In the genomic region with DNA sequence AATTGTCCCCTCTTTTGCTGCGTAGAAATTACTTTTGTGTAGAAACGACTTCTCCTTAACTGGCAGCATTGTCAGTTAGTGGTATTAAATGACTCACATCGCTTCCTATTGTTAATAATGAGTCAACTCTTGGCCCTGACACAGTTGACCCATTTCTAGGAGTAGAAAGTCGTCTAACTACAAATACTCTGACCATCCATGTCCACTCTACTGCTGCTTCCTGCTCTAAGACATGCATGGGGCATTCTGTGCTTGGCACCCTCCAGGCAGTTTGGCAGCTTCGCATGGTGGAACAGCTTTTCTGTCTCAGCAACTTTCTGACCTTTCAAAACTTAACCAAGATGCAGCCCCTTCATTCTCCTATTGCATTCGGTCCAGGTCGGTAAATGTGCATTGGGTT, we compare ENCODE assay signal across 18 mouse cellular contexts.
A peak's percentile ranks its signal among the peaks of the same experiment; 100 is the strongest.
DNase-seq lines count a peak whose midpoint lies in the region; ATAC-seq lines count a peak whose summit lies in the region.
"Had no signal": no experiment of that assay in that cellular context is flagged by ENCODE, and none has a peak within 500 bp of the region (broad histone marks: within the 10 kb centered on the region; RNA-seq: fewer than 3 reads in every experiment).

No protein-coding gene starts in this region.

- H3K9me3 ChIP-seq in forebrain, embryonic 16.5 days (ENCODE audit: control insufficient read depth, low read length): no peaks in the 10 kb centered on the region
- H3K9me3 ChIP-seq: embryonic facial prominence, embryonic 10.5 days; forebrain, embryonic 15.5 days; hindbrain, embryonic 12.5 days; midbrain, embryonic 10.5 days; neural tube, embryonic 15.5 days; stomach, embryonic 15.5 days had no signal

- 78% methylated on average over 7 of the region's 7 CpGs for WGBS in forebrain, embryonic 16.5 days

- H3K27me3 ChIP-seq in forebrain, embryonic 16.5 days (replicated peaks; ENCODE audit: control insufficient read depth, insufficient read depth, low read length): no peaks in the 10 kb centered on the region
- H3K27me3 ChIP-seq: forebrain, embryonic 15.5 days; hindbrain, embryonic 12.5 days; neural tube, embryonic 15.5 days; stomach, embryonic 15.5 days had no signal

- H3K4me2 ChIP-seq in forebrain, embryonic 16.5 days (ENCODE audit: low read length): no peak overlapping the region
- H3K4me2 ChIP-seq: forebrain, embryonic 15.5 days; hindbrain, embryonic 12.5 days; neural tube, embryonic 15.5 days; stomach, embryonic 15.5 days had no signal

- no peak overlapping the region for H3K9ac ChIP-seq in forebrain, embryonic 16.5 days (replicated peaks; ENCODE audit: low read depth, low read length)
- H3K9ac ChIP-seq: forebrain, embryonic 15.5 days; hindbrain, embryonic 12.5 days; neural tube, embryonic 15.5 days; stomach, embryonic 15.5 days had no signal

- no peak overlapping the region for H3K4me3 ChIP-seq in forebrain, embryonic 16.5 days (replicated peaks; ENCODE audit: low read length)
- H3K4me3 ChIP-seq: embryonic facial prominence, embryonic 10.5 days; forebrain, embryonic 15.5 days; hindbrain, embryonic 12.5 days; midbrain, embryonic 10.5 days; neural tube, embryonic 15.5 days; stomach, embryonic 15.5 days had no signal

- H3K36me3 ChIP-seq in forebrain, embryonic 16.5 days (ENCODE audit: control insufficient read depth, insufficient read depth): no peaks in the 10 kb centered on the region
- H3K36me3 ChIP-seq: embryonic facial prominence, embryonic 10.5 days; forebrain, embryonic 15.5 days; hindbrain, embryonic 12.5 days; midbrain, embryonic 10.5 days; neural tube, embryonic 15.5 days; stomach, embryonic 15.5 days had no signal

- peak; percentile 11 for DNase-seq in adrenal gland, adult 2 months
- DNase-seq in adrenal gland, postnatal 14 days: no peak
- peak; percentile 16 for DNase-seq in gastrocnemius, adult 18-20 months (ENCODE audit: low spot score)
- no peak for DNase-seq in gastrocnemius, postnatal 4 days (ENCODE audit: low spot score in 2 of 2)
- peak; percentile 70 for DNase-seq in kidney, adult 9 months
- no peak for DNase-seq in kidney, postnatal 4 days
- DNase-seq: gastrocnemius, postnatal 36 days; thymus, postnatal 25 days had no signal

- no peak for ATAC-seq in forebrain, embryonic 16.5 days
- ATAC-seq: CD4-positive, CD25-positive, alpha-beta regulatory T cell, adult 4 months; forebrain, embryonic 15.5 days; intestine, postnatal 0 days; lung, postnatal 0 days had no signal

- H3K4me1 ChIP-seq in forebrain, embryonic 16.5 days (replicated peaks; ENCODE audit: control insufficient read depth, insufficient read depth, low read length): 0 out of 2 replicates have a peak, but pooled peaks cover 3% of the 10 kb centered on the region
- H3K4me1 ChIP-seq: stomach, embryonic 15.5 days had no signal

- no peak overlapping the region for H3K27ac ChIP-seq in forebrain, embryonic 16.5 days (ENCODE audit: low read length)
- H3K27ac ChIP-seq: embryonic facial prominence, embryonic 10.5 days; forebrain, embryonic 15.5 days; hindbrain, embryonic 12.5 days; midbrain, embryonic 10.5 days; neural tube, embryonic 15.5 days; stomach, embryonic 15.5 days had no signal

Comparison
In these comparisons a context has a peak if more than half of its experiments do, and no peak if none do; other contexts are left out.
1. DNase-seq: peak in adrenal gland, adult 2 months (single experiment), gastrocnemius, adult 18-20 months (single experiment) and kidney, adult 9 months (single experiment); none in adrenal gland, postnatal 14 days (single experiment), gastrocnemius, postnatal 4 days (0 of 2) and kidney, postnatal 4 days (0 of 2).